Mouse (Mus musculus) layer of hippocampus, postnatal 25 days (tissue): Measurements from ENCODE around the gene Gramd1b. TPM values are rescaled to one million over a fixed set of nuclear protein-coding genes. Genes with fewer than 3 reads are reported as not detected.

ENCODE experiments used
- DNase-seq, 2 experiments: peaks; one replicate each; pipeline ENCODE4 v3.0.0; 2022; ENCODE audit warnings: mixed read lengths in 2 of 2, low spot score in 1 of 2; ENCODE audit errors: extremely low spot score in 1 of 2
- total RNA-seq, 2 experiments: library from RNA; stranded (reverse); gene quantifications; 2 replicates each; pipeline ENCODE4 v1.2.3; 2021

The Gramd1b gene
- total RNA-seq, 2 experiments from 2014 or later, result 144 to 167 TPM

DNA sequence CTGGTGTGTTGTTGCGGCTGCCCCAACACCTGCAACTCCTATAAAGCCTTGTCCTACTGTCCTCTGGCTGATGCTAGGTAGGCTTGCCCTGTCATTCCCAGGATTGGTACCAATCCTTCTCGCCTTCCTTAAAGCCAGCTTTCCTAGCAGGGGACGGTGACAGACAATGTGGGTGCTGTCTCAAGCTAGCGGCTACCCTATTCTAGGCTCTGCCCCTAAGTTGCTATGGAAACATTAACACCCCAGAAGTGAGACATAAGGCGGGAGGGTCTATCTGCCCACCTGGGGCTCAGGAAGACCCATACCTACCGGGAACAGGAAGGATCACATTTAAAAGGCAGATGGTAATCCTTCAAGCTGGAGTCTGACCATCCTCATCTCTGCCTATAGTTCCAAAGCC lies 207.4 kb downstream of the Gramd1b start:
- no peak for DNase-seq

GRCm38 (mm10) chr9:40323171-40323570 lies 208.0 kb downstream of the Gramd1b start:
- DNase-seq, result no peak

DNA sequence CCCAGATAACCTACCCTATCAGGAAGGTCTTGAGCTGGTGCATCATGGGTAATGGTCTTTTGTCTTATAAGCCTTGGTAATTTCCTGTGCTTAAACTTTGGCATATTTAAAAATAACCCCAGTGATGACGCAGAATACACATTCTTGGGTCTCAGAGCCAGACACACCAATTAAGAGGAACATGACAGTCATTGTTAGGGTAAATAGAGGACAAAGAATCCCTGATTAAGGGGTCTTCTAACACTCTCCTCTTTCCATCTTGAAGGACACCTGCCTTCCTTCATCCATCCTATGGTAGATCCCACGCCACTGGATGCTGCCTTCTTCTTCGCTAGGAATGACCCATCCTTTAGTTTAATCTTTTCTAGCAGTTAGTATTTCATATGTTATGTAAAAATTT lies 208.8 kb downstream of the Gramd1b start:
- no peak for DNase-seq

- no peak for DNase-seq
These were observed 209.5 kb downstream of the Gramd1b start for GRCm38 (mm10) chr9:40321668-40322003.

GRCm38 (mm10) chr9:40320879-40321667 lies 210.1 kb downstream of the Gramd1b start:
- DNase-seq, result no peak

GRCm38 (mm10) chr9:40320405-40320804 lies 210.8 kb downstream of the Gramd1b start:
- no peak for DNase-seq

GRCm38 (mm10) chr9:40318771-40319170 lies 212.4 kb downstream of the Gramd1b start:
- DNase-seq, result no peak

GRCm38 (mm10) chr9:40317735-40318134 lies 213.4 kb downstream of the Gramd1b start:
- DNase-seq, result no peak

DNA sequence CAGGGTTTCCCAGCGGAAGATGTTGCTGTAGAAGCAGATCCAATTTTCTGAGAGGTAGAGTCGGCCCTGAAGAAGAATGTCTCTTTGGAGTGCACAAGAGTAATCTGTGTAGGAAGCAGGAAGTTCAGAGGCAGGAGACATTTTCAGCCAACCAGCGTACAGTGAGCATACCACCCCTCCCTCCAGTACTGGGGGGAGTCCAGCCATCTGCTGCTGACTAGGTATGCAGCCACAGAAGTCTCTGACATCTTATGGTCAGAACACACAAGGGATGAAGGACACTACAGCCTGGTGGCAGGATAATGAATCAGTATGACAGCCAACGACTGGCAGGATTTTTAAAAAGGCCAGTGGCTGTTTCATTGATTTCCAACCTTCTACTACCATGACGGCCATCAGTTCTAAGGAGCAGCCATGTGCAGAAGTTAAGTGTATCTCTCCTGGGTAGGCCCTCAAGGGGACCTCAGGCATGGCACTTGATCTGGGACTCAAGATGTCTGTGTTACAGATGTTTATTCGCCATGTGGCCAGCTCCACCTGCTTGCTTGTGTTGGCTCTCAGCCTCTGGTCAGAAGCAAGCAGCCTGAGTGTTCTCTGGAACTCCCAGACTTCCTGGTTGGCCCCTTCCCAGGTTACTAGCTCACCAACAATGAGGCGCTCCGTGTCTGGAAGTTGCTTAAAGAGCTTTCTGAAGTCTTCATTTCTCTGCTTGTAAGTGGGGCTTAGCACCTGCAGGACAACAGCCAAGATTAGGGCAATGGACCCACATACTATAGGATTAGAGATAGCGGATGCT lies 214.1 kb downstream of the Gramd1b start:
- no peak for DNase-seq

GRCm38 (mm10) chr9:40311813-40312212 lies 219.4 kb downstream of the Gramd1b start:
- DNase-seq, result no peak

DNA sequence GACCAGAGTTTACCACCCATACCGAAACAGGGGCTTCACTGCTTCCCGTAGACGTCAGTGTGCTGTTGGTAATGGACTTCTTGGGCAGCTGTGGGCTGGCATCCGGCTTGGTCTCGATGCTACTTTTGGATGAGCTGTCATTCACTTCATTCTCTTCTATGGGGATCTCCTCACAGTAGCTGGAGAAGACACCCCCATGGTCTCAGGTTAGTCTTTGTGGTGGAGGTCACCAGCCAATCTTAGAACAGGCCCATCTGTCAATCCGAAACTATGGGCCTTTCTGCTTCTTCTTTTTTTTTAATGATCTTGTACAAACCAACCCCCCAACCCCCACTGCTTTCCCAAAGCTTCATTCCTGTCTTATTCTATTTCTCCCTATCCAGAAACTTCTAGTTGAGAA lies 221.3 kb downstream of the Gramd1b start:
- no peak for DNase-seq

DNA sequence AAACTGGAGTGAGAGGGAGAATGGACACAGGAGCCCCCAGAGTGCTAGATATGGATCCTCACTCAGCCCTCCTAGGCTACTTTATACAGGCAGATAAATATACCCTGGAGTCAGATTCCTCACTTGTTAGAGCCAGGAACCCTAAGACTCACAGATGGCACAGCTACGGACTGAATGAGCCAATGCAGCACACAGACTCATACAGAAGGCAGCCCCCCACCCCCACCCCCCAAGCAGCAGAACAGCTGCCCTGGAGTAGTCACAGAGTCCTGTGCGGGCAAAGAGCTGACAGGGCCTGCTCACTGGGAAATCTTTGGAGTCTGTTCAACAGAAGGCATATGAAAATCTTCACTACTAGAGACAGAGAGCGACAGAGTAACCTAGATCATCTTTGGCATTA lies 223.9 kb downstream of the Gramd1b start:
- DNase-seq, result no peak

DNA sequence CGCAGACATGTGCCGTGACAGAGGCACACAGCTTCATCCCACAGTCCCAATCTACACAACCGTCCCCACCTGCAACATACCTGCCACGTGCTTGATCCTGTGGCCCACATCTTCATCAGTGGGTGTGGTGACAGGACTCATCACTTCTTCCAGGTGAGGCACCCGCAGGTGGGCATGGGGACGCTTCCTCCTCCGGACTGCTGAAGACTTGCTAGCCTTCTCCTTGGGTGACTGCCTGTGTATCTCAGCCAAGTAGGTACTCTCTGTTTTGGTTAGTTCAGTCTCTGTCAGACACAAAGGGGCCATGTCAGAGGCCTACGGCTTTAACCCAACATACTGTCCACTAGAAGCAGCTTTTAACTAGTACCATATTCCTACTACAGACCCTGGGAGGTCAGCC lies 226.9 kb downstream of the Gramd1b start:
- DNase-seq, result no peak

- no peak for DNase-seq
These were observed 228.8 kb downstream of the Gramd1b start for GRCm38 (mm10) chr9:40302375-40302774.

GRCm38 (mm10) chr9:40301475-40301874 lies 229.7 kb downstream of the Gramd1b start:
- no peak for DNase-seq

DNA sequence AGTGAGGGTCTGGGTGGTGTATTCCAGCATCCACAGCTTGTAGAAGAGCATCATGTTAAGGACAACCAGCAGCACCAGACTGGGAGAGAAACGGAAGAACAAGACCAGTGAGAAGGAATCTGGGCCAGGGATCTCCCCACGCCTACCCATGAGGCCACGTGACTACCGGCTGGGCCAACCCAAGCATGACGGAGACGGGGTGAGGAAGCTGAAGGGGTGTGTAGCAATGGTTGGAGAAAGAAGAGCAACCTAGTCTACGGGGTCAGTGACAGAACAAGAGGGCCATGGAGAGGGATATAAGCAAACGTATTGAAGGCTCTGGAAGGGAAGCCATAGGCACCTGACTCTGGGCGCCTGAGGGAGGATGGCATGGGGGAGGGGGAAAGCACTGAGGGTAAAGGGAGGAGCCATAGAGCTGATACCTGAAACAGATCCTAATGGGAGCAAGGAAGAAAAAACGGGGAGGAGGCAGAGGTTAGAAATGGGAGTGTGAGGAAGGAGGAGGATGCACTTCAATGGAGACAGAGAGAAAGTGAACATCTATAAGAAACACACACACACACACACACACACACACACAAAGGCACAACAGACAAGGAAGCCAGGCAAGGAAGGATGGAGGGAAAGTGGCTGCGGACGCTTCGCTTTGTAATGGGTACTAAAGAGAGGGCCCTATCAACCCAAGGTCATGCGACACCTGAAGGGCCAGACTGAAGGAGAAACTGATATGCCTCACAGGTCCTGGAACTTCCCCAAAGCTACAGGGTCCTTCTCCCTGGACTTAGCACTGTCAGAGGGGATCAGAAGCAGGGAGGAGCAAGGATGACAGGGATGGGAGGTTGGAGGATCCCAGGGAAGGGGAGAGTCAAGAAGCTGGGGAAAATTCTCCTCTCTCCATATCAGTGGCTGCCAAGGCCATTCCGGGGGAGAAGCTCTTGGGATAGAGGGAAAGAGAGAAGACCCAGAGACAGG lies 230.9 kb downstream of the Gramd1b start:
- DNase-seq, result no peak

DNA sequence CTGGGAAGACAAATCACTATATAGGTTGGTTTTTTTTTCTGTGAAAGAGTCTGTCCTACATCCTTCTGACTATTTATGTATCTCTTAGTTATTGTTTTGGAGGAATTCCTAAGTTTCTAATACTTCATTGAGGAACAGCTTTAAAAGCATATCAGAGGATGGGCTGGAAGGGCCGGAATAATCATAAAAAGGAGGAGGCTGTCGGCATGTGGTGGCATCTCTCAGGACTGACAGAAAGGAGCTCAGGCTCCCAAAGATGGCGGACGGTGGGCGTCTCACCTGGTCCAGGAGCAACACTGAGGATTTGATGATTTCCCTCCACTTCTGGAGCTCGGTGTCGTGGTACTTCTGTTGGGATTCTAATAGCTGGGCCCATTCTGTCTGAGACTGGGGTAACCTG lies 231.9 kb downstream of the Gramd1b start:
- no peak for DNase-seq

- no peak for DNase-seq
These were observed 233.2 kb downstream of the Gramd1b start for GRCm38 (mm10) chr9:40297969-40298368.

GRCm38 (mm10) chr9:40296251-40296650 lies 234.9 kb downstream of the Gramd1b start:
- no peak for DNase-seq

DNA sequence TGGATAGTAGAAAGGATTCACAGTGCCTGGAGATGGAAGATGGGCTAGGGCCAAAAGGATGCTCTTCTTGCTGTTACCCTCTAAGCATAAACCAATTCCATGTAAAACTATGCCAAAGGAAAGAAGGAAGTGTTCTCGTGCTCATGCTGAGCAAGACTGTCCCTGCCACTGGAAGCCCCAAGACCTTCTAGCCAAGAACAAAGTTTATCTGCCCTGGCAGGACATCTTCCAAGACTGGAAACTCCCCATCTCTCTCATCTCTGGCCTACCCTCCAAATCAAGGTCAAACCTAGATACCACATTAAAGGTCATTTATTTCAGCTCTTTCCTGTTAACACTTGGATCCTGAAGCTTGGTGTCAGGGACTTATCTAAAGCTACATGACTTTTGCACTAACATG lies 236.3 kb downstream of the Gramd1b start:
- no peak for DNase-seq

DNA sequence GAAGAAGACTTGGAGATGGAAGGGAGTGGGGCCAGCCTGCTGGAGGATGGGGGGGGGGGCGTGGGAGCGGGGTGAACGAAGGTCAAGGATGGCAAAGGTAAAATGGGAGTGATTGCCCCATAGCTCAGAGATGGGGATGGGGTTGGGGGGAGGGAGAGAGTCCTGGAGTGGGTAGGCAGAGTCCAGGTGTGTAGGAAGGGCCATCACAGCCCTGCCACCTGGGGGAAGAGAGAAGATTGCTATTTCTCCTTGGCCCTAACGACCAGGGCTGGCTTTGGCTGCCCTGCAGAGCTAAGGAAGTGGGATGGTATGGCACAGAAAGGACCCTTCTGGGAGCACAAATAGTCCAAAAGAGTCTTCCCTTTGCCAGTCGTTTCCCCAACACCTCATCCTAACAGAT lies 237.0 kb downstream of the Gramd1b start:
- DNase-seq, result no peak
